Mouse (Mus musculus): ENCODE data around the gene Ddx3x. TPM values are rescaled to one million over a fixed set of nuclear protein-coding genes. Genes with fewer than 3 reads are reported as not detected.
A peak's percentile ranks its signal among the peaks of the same experiment; 100 is the strongest.
"Not testable (repeated sequence)": the region's sequence is repeated elsewhere in the genome, so short reads cannot be mapped to it uniquely, and the experiment has no call there.

Gene Ddx3x
- total RNA-seq, 4 experiments from 2014 or later = 146 to 229 (median 193) TPM

DNA sequence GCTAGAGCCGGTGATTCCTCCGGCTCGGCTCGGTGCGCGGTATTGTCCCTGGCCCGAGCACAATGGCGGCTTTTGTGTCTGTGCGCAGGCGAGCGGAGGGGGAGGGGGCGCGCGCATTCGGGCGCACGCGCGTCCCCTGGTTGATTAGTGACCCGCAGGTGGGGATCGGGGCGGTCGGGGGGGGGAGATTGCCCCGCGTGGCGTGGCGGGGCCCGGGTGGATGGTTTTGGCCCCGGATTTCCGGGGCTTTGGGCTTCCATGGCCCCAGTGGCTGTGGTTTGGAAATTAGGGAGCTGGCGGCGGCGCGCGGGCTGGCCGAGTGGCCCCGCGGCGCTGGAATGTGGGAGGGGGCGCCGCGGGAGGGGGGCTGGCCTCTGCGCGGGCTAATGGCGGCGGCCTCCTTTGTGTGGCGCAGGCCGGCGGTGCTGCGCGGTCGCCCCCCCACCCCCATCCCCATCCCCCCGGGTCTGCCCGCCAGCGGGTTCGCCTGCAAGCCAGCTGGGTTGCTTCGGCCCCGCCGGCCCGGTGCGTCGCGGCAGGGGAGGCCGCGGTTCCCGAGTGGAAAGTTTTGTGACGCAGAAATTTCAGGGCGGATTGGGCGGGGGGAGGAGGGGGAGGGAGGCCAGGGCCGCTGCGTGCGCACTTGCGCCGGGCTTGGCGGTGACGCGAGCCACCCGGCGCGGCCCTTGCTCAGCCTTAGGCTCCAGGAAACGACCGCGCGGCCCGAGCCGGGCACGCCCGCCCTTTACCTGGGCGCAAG is 739 bp downstream of the Ddx3x start:
- peak; percentile 38 to 49 for DNase-seq (ENCODE audit: low spot score in 2 of 2)

DNA sequence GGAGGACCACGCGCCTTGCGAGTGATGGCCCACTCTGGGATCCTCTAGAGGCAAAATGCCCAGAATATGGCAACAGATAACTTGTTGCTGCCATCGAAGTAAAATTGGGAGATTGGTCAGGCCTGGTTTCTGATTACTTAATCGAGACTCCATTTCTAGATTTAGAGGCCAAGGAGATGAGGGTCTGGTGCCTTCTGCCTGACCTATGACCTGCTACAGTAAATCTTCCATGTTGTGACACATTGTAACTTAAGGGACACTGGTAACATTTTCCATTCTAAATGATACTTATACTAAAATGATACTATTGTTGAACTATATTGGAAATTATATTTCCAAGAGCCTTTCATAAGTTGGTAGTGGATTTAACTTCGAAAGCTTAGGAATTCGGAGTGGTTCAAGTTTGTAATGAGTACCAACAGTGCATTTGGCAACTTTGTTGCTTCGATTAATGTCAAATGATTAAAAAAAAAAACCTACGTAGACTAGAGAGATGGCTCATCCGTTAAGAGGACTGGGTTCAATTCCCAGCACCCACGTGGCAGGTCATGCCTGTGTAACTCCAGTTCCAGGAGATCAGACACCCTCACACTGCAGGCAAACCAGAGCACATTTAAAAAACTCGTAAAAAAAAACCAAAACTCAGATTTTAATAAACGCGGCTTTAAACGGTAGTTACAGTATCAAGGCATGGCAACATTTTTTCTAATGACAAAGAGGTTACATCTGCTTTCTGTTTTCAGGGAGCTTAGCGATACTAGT is 1.5 kb downstream of the Ddx3x start:
- no peak for DNase-seq (ENCODE audit: low spot score in 2 of 2)

DNA sequence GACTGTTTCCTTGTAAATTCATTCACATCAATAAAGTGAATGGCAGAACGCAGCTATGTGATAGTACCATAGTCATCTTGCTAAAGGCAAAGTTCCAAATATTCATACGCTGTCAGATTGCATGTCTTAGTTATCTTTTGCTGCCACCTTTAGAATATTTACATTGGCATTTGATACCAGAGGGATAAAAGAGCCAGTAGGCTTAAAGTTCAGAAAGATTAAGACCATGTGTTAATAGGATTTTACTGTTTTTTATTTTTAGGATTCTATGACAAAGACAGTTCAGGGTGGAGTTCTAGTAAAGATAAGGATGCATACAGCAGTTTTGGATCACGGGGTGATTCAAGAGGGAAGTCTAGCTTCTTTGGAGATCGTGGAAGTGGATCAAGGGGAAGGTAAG is 5.0 kb downstream of the Ddx3x start:
- no peak for DNase-seq (ENCODE audit: low spot score in 2 of 2)

DNA sequence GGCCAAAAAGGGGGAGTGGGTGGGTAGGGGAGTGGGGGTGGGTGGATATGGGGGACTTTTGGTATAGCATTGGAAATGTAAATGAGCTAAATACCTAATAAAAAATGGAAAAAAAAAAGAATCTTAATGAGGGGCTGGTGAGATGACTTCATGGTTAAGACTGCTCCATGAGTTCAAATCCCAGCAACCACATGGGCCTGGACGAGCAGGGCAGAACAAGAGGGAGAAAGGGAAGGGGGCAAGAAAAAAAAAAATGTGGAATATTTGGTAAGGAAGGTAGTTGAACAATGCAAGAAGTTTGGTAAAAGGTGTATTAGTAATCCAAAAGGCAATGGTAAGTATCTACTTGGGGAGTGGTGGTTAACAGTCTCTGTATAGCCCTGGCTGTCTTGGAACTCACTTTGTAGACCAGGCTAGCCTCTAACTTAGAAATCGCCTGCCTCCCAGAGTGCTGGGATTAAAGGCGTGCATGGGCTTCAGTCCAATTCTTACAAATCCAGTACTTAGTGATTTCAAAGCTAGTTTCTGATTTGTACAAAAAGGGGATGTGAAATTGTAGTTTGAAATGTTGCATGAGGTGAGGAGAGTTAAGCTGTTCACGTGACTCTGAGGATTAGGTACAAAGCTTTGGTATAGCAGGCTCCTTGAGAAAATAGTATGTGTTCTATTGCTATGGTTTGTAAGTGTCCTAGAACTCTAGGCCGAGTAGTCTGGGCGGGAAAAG is 13.9 kb downstream of the Ddx3x start:
- no peak for DNase-seq (ENCODE audit: low spot score in 2 of 2)

DNA sequence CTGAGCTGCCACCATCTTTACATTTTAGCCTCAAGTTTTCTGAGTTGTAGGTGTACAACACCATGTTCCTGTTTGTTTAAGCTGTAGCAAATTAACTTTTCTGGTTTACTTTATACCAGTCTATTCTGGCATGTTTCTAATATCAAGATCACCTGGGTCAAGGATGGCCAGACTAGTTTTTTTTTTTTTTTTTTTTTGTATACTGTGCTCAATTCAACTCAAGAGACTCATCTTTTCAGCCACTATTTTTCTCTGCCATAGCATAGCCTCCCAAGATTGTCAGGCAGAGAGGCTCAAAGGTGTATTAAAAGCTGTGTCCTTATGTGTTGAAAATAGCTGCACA is 14.4 kb downstream of the Ddx3x start:
- DNase-seq (ENCODE audit: low spot score in 2 of 2) = no peak

DNA sequence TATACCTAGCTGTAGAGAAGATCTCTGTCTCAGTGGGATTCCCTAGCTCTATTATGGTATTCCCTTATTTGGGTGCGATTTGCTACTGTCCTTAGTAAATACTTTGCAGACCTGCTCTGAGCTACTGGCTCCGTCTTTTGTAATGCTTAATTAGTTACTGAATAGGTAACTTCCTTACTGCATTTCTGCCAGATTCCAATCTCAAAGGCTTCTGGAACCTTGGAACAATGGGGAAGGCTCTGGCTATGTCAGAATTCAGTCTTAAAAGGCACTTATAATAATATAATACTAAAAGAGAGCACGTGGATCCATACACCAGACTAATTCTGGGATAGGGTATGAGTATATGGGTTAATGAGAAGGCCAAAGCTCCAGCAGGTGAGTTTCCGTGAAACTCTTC is 15.5 kb downstream of the Ddx3x start:
- DNase-seq (ENCODE audit: low spot score in 2 of 2) = not testable (repeated sequence)

DNA sequence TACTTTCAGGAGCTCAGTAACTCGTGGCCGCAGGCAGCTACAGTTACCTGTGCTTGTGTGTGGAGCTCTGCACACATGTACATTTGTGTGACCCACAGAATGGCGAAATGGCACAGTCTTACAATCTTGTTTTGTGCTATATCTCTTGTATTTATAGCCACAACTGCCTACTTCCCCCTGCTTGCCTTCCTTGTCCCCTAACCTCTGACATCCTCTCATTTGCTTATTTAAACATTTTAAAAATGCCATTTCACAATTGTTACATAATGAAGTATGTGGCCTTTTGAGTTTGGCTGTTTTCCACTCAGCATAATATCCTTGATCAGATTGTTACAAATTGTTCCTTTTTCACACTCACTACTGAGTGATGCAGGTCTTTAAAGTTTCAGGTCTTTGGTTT is 25.4 kb downstream of the Ddx3x start:
- DNase-seq (ENCODE audit: low spot score in 2 of 2) = no peak

DNA sequence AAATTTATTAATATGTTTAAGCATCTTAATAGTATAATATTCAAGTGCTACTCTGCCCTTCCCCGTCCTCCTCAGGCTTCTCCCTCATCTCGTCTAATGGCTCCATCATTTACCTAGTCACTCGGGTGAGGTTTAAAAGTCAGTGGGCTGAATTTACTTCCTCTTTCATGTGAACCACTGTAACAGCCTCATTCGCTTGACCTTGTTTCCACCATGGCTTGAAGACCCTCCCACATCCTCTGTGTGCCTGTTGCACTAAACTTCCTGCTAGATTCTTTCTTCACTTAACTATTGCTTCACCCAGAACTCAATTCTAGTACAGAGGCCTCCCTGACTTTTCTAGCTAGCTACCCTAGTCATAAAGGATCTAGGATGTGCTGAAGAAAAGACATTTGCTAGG is 30.6 kb downstream of the Ddx3x start:
- no peak for DNase-seq (ENCODE audit: low spot score in 2 of 2)

DNA sequence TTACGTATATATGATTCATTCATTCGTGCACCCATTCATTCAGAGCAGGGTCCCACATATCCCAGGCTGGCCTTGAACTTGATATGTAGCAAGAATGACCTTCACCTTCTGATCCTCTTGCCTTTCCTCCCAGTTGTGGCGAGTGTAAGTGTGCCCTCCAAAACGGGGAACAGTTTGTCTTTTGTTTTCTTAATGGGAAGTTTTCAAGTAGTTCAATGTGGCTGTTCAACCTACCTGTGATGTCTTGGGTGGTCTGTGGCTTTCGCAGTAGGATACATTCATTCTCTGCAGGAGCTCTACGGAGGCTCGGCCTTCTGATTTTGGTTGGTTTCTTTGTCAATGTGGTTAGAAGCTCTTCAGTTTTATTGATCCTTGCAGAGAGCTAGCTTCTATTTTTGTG is 48.8 kb downstream of the Ddx3x start:
- no peak for DNase-seq (ENCODE audit: low spot score in 2 of 2)

Other genes starting within 250 kb of the Ddx3x start
- 100 to 1,000 TPM; 212 to 255 (median 232) TPM for gene Usp9x, start 209.5 kb upstream of the Ddx3x start, total RNA-seq (2022)
- 1 to 10 TPM in 1 of 4 experiments, under 1 TPM in 3; 0.57 to 1.1 (median 0.69) TPM for gene Nyx, start 185.1 kb downstream of the Ddx3x start, total RNA-seq (2022)